Mouse (Mus musculus): ENCODE measurements around the gene Gprc5c. TPM values are rescaled to one million over a fixed set of nuclear protein-coding genes. Genes with fewer than 3 reads are reported as not detected.

The Gprc5c gene
- polyA plus RNA-seq, 1 experiment from 2014 or later = 23.5 TPM

GRCm38 (mm10) chr11:114856125-114856524 is 5.2 kb downstream of the Gprc5c start:
- ATAC-seq (ENCODE audit: insufficient number of reproducible peaks, insufficient read depth, low FRiP score, low read depth) = no peak
- Histone ChIP-seq H3K27ac (ENCODE audit: low read length) (no peak overlapping the region), H3K27me3 (ENCODE audit: control insufficient read depth, insufficient read depth, low read length) (no peaks in the 10 kb centered on the region), H3K4me3 (ENCODE audit: low read depth, low read length) (no peak overlapping the region), H3K36me3 (ENCODE audit: control insufficient read depth, insufficient read depth, low read length) (no peaks in the 10 kb centered on the region), H3K4me1 (ENCODE audit: control insufficient read depth, insufficient read depth, low read length) (0 out of 2 replicates have a peak, but pooled peaks cover 11% of the 10 kb centered on the region), H3K9me3 (ENCODE audit: control insufficient read depth, low read depth, low read length) (no peaks in the 10 kb centered on the region), H3K9ac (replicated peaks; ENCODE audit: low read depth, low read length) (no peak overlapping the region), H3K4me2 (replicated peaks; ENCODE audit: low read depth, low read length) (no peak overlapping the region)
- 83% methylated on average over 5 of the region's 5 CpGs for WGBS

GRCm38 (mm10) chr11:114858641-114859040 is 7.7 kb downstream of the Gprc5c start:
- 92% methylated on average over 2 of the region's 2 CpGs for WGBS
- H3K27ac ChIP-seq (ENCODE audit: low read length) = no peak overlapping the region
- no peak overlapping the region for H3K4me2 ChIP-seq (replicated peaks; ENCODE audit: low read depth, low read length)
- no peak overlapping the region for H3K9ac ChIP-seq (replicated peaks; ENCODE audit: low read depth, low read length)
- no peaks in the 10 kb centered on the region for H3K9me3 ChIP-seq (ENCODE audit: control insufficient read depth, low read depth, low read length)
- no peak for ATAC-seq (ENCODE audit: insufficient number of reproducible peaks, insufficient read depth, low FRiP score, low read depth)
- no peaks in the 10 kb centered on the region for H3K36me3 ChIP-seq (ENCODE audit: control insufficient read depth, insufficient read depth, low read length)
- 0 out of 2 replicates have a peak, but pooled peaks cover under 1% of the 10 kb centered on the region for H3K4me1 ChIP-seq (ENCODE audit: control insufficient read depth, insufficient read depth, low read length)
- no peaks in the 10 kb centered on the region for H3K27me3 ChIP-seq (ENCODE audit: control insufficient read depth, insufficient read depth, low read length)
- no peak overlapping the region for H3K4me3 ChIP-seq (ENCODE audit: low read depth, low read length)

- Histone ChIP-seq H3K27me3 (ENCODE audit: control insufficient read depth, insufficient read depth, low read length) (no peaks in the 10 kb centered on the region), H3K27ac (ENCODE audit: low read length) (no peak overlapping the region), H3K4me1 (ENCODE audit: control insufficient read depth, insufficient read depth, low read length) (peaks cover 3% of the 10 kb centered on the region; the same call in 1 of the 2 replicates), H3K4me3 (ENCODE audit: low read depth, low read length) (no peak overlapping the region), H3K36me3 (ENCODE audit: control insufficient read depth, insufficient read depth, low read length) (peaks cover 4% of the 10 kb centered on the region; the same call in 1 of the 2 replicates), H3K4me2 (replicated peaks; ENCODE audit: low read depth, low read length) (no peak overlapping the region), H3K9me3 (ENCODE audit: control insufficient read depth, low read depth, low read length) (no peaks in the 10 kb centered on the region), H3K9ac (replicated peaks; ENCODE audit: low read depth, low read length) (no peak overlapping the region)
- WGBS = 68% methylated on average over 2 of the region's 2 CpGs
- no peak for ATAC-seq (ENCODE audit: insufficient number of reproducible peaks, insufficient read depth, low FRiP score, low read depth)
These were observed 10.1 kb downstream of the Gprc5c start for GRCm38 (mm10) chr11:114861057-114861456.

GRCm38 (mm10) chr11:114862687-114863086 is 11.7 kb downstream of the Gprc5c start:
- Histone ChIP-seq H3K4me1 (ENCODE audit: control insufficient read depth, insufficient read depth, low read length) (peaks cover 19% of the 10 kb centered on the region), H3K9me3 (ENCODE audit: control insufficient read depth, low read depth, low read length) (no peaks in the 10 kb centered on the region), H3K27me3 (ENCODE audit: control insufficient read depth, insufficient read depth, low read length) (no peaks in the 10 kb centered on the region), H3K4me3 (ENCODE audit: low read depth, low read length) (no peak overlapping the region), H3K4me2 (replicated peaks; ENCODE audit: low read depth, low read length) (no peak overlapping the region), H3K36me3 (ENCODE audit: control insufficient read depth, insufficient read depth, low read length) (peaks cover 4% of the 10 kb centered on the region; the same call in 1 of the 2 replicates), H3K9ac (replicated peaks; ENCODE audit: low read depth, low read length) (no peak overlapping the region), H3K27ac (ENCODE audit: low read length) (no peak overlapping the region)
- no peak for ATAC-seq (ENCODE audit: insufficient number of reproducible peaks, insufficient read depth, low FRiP score, low read depth)
- 85% methylated on average over 3 of the region's 3 CpGs for WGBS

GRCm38 (mm10) chr11:114863918-114864420 is 13.0 kb downstream of the Gprc5c start:
- Histone ChIP-seq H3K4me1 (ENCODE audit: control insufficient read depth, insufficient read depth, low read length) (peaks cover 23% of the 10 kb centered on the region), H3K36me3 (ENCODE audit: control insufficient read depth, insufficient read depth, low read length) (peaks cover 4% of the 10 kb centered on the region; the same call in 1 of the 2 replicates), H3K4me2 (replicated peaks; ENCODE audit: low read depth, low read length) (no peak overlapping the region), H3K27ac (ENCODE audit: low read length) (no peak overlapping the region), H3K9ac (replicated peaks; ENCODE audit: low read depth, low read length) (no peak overlapping the region), H3K4me3 (ENCODE audit: low read depth, low read length) (no peak overlapping the region), H3K9me3 (ENCODE audit: control insufficient read depth, low read depth, low read length) (no peaks in the 10 kb centered on the region), H3K27me3 (ENCODE audit: control insufficient read depth, insufficient read depth, low read length) (no peaks in the 10 kb centered on the region)
- 94% methylated on average over 21 of the region's 21 CpGs for WGBS
- ATAC-seq (ENCODE audit: insufficient number of reproducible peaks, insufficient read depth, low FRiP score, low read depth) = no peak

GRCm38 (mm10) chr11:114865999-114866398 is 15.0 kb downstream of the Gprc5c start:
- no peak for ATAC-seq (ENCODE audit: insufficient number of reproducible peaks, insufficient read depth, low FRiP score, low read depth)
- peaks cover 15% of the 10 kb centered on the region; the same call in 1 of the 2 replicates for H3K36me3 ChIP-seq (ENCODE audit: control insufficient read depth, insufficient read depth, low read length)

DNA sequence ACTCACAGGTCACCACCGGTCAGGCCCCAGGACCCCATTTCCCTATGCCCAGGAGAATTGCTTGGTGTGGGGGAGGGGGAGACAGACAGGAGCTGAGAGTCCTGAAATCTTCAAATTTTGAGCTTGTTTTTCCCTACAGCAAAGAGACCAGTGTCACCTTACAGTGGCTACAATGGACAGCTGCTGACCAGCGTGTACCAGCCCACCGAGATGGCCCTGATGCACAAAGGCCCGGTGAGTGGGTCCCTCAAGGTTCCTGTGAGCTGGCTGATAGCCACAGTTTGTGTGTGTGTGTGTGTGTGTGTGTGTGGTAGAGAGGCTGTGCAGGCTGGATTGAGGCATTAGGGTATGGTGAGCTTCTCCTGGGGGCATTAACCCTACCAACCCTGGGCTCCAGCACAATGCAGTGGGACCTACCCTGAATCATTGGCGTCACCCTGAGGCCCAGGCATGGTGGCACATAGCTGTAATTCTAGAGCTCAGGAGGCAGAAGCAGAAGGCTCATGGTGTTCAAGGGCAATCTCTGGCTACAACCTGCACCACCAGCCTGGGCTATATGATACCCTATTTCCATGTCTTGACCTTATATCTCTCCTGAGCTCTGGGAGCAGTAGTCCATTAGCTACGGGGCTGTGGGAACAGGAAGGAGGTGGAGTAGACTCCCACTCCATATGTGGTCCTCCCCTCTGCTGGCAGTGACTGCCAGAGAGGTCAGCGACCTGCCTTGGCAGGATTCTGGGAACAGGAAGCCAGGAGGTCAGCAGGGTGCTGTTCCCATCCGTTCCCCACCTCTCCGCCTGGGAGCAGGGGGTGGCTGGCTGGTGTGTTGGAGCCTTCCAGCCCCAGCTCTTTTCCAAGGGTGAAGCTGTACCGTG is 15.8 kb downstream of the Gprc5c start:
- peak overlapping the region; percentile 73 for H3K27ac ChIP-seq (ENCODE audit: low read length)
- H3K9me3 ChIP-seq (ENCODE audit: control insufficient read depth, low read depth, low read length) = no peaks in the 10 kb centered on the region
- ATAC-seq (ENCODE audit: insufficient number of reproducible peaks, insufficient read depth, low FRiP score, low read depth) = 0 out of 2 replicates have a peak, but pooled peaks have one; percentile 20
- H3K36me3 ChIP-seq (ENCODE audit: control insufficient read depth, insufficient read depth, low read length) = peaks cover 15% of the 10 kb centered on the region; the same call in 1 of the 2 replicates
- 35% methylated on average over 10 of the region's 10 CpGs for whole genome bisulfite sequencing
- no peak overlapping the region for H3K9ac ChIP-seq (replicated peaks; ENCODE audit: low read depth, low read length)
- peaks cover 23% of the 10 kb centered on the region for H3K4me1 ChIP-seq (ENCODE audit: control insufficient read depth, insufficient read depth, low read length)
- no peak overlapping the region; the same call in 1 of the 2 replicates for H3K4me2 ChIP-seq (replicated peaks; ENCODE audit: low read depth, low read length)
- no peaks in the 10 kb centered on the region for H3K27me3 ChIP-seq (ENCODE audit: control insufficient read depth, insufficient read depth, low read length)
- no peak overlapping the region for H3K4me3 ChIP-seq (ENCODE audit: low read depth, low read length)

More at GRCm38 (mm10) chr11:114865999-114866398, 15.0 kb downstream of the Gprc5c start:
- WGBS = 64% methylated on average over 5 of the region's 5 CpGs
- H3K9ac ChIP-seq (replicated peaks; ENCODE audit: low read depth, low read length) = no peak overlapping the region
- peaks cover 23% of the 10 kb centered on the region for H3K4me1 ChIP-seq (ENCODE audit: control insufficient read depth, insufficient read depth, low read length)
- H3K27ac ChIP-seq (ENCODE audit: low read length) = no peak overlapping the region; the same call in 1 of the 2 replicates
- H3K9me3 ChIP-seq (ENCODE audit: control insufficient read depth, low read depth, low read length) = no peaks in the 10 kb centered on the region
- H3K27me3 ChIP-seq (ENCODE audit: control insufficient read depth, insufficient read depth, low read length) = no peaks in the 10 kb centered on the region
- no peak overlapping the region for H3K4me2 ChIP-seq (replicated peaks; ENCODE audit: low read depth, low read length)
- no peak overlapping the region for H3K4me3 ChIP-seq (ENCODE audit: low read depth, low read length)

DNA sequence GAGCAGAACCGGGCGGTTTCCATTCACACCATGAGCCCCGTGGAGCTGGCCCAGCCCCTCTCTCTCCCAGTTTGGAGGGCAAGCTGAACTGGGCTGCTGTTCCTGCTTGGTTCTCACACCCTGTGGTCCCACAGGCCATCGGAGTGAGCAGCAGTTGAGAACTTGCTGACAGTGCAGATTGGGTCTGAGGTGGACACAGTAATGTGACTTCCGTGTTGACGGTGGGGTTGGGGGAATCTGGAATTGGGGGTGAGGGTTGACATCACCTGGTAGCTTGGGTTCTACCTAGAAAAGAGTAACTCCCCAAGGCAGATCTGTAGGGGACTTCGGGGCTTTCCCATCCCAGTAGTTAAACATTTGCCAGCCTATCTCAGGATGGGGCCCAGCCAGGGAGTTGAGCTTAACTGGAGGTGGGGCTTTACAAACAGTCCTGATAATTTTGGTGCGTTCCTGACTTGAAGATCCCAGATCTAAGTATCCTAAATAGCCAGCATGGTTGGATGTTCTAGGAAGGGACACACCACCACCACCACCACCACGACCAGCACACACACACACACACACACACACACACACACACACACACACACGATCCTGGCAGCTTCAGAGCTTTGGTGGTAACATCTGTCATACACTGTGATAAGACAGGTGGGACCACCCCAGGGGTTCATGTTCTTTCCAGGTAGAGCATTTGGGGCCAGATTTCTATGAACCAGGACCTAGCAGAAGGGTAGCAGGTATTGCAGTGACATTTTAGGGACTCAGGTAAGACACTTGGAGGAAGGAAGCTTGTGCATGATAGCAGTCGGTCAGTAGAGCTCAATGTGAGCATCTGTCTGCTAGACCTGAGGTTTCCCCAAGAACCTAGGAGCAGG is 16.6 kb downstream of the Gprc5c start:
- H3K36me3 ChIP-seq (ENCODE audit: control insufficient read depth, insufficient read depth, low read length) = peaks cover 15% of the 10 kb centered on the region; the same call in 1 of the 2 replicates
- H3K9me3 ChIP-seq (ENCODE audit: control insufficient read depth, low read depth, low read length) = no peaks in the 10 kb centered on the region
- H3K9ac ChIP-seq (replicated peaks; ENCODE audit: low read depth, low read length) = no peak overlapping the region
- H3K4me2 ChIP-seq (replicated peaks; ENCODE audit: low read depth, low read length) = no peak overlapping the region; the same call in 1 of the 2 replicates
- peak; percentile 24; the same call in 1 of the 2 replicates for ATAC-seq (ENCODE audit: insufficient number of reproducible peaks, insufficient read depth, low FRiP score, low read depth)
- WGBS = 45% methylated on average over 11 of the region's 11 CpGs
- peaks cover 23% of the 10 kb centered on the region for H3K4me1 ChIP-seq (ENCODE audit: control insufficient read depth, insufficient read depth, low read length)
- H3K27ac ChIP-seq (ENCODE audit: low read length) = peak overlapping the region; percentile 73
- no peaks in the 10 kb centered on the region for H3K27me3 ChIP-seq (ENCODE audit: control insufficient read depth, insufficient read depth, low read length)
- no peak overlapping the region for H3K4me3 ChIP-seq (ENCODE audit: low read depth, low read length)

Data from stomach, embryonic 14.5 days (tissue).